Mouse (Mus musculus): Measurements from ENCODE around the gene Kif7.

Gene Kif7

GRCm38 (mm10) chr7:79734563-79734962 is 19.0 kb upstream of the Kif7 start:
- peak; percentile 35; the same call in 1 of the 2 replicates for TF ChIP-seq GATA4 (IDR thresholded peaks at IDR 0.05; ENCODE audit: insufficient replicate concordance, low read length)

GRCm38 (mm10) chr7:79732622-79733021 is 17.1 kb upstream of the Kif7 start, which contains the start of gene Plin1:
Plin1 (minus strand) TSS chr7:79732903.
- TF ChIP-seq GATA4 (IDR thresholded peaks at IDR 0.05; ENCODE audit: insufficient replicate concordance, low read length), result no peak

DNA sequence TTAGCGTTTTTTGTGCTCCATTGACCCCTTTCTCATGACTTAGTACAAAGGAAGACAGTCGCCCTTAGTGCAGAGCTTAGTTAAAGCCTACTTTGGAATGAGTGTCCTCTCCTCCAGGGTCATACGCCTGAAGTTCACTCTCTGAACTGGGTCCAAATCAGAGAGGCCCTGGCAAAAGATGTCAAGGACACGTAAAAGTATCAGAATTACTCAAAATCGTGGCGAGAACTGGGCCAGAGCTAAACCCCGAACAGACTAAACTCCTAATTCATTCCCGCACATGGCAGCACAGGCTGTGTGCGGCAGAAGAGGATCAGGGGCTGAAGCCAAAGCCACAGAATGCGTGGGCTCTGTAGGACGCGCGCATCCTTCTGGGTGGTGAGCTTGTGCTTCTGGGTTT is 15.9 kb upstream of the Kif7 start:
- no peak for TF ChIP-seq GATA4 (IDR thresholded peaks at IDR 0.05; ENCODE audit: insufficient replicate concordance, low read length)

GRCm38 (mm10) chr7:79729743-79730370 is 14.3 kb upstream of the Kif7 start:
- TF ChIP-seq GATA4 (IDR thresholded peaks at IDR 0.05; ENCODE audit: insufficient replicate concordance, low read length), result no peak

- TF ChIP-seq GATA4 (IDR thresholded peaks at IDR 0.05; ENCODE audit: insufficient replicate concordance, low read length), result no peak
Measured at GRCm38 (mm10) chr7:79729169-79729568, 13.6 kb upstream of the Kif7 start.

- peak; percentile 27; the same call in 1 of the 2 replicates for TF ChIP-seq GATA4 (IDR thresholded peaks at IDR 0.05; ENCODE audit: insufficient replicate concordance, low read length)
Measured at GRCm38 (mm10) chr7:79728219-79728618, 12.7 kb upstream of the Kif7 start.

DNA sequence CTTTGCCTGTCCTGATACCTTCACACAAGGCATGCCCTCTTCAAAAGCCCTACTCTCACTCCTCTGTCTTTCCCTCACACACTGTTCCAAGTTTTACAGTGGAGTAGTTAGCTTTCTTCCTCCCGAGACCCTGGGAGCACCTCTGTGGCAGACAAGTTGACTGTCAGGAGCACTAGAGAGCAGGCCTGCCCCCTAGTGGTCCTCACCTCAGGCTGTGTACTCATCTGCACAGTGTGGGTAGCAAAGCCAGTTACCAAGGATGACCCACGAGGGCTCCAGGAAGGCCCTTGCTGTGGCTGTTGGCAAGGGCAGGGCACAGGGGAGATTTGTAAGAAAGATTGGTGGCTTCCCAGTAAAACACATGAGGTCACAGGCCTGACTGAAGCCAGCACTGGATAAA is 11.6 kb upstream of the Kif7 start:
- no peak for TF ChIP-seq GATA4 (IDR thresholded peaks at IDR 0.05; ENCODE audit: insufficient replicate concordance, low read length)

GRCm38 (mm10) chr7:79721386-79721977 is 6.0 kb upstream of the Kif7 start:
- TF ChIP-seq GATA4 (IDR thresholded peaks at IDR 0.05; ENCODE audit: insufficient replicate concordance, low read length), result no peak

- no peak for TF ChIP-seq GATA4 (IDR thresholded peaks at IDR 0.05; ENCODE audit: insufficient replicate concordance, low read length)
Measured at GRCm38 (mm10) chr7:79710831-79711230, 4.7 kb downstream of the Kif7 start.

DNA sequence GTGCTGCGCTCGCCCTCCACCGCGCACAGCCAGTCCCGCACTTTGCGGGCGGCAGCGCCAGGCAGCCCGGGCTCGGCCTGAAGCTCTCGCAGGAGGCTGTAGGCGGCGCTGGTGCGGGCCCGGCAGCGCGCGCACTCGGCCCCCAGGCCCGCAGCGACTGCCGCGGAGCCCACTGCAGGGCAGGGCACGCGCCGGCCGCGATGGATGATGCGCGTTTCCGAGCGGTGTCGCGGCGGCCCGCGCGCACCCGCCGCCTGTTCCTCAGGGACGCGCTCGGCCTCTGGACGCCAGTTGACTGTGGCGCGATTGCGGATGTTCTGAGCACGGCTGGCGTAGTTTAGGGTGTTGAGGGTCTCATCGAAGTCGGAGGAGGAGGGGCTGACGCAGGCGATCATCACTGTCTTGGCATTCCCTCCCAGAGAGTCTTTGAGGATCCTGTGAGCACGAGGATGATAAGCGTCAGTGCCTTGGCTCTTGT is 5.4 kb downstream of the Kif7 start:
- no peak for TF ChIP-seq GATA4 (IDR thresholded peaks at IDR 0.05; ENCODE audit: insufficient replicate concordance, low read length)

DNA sequence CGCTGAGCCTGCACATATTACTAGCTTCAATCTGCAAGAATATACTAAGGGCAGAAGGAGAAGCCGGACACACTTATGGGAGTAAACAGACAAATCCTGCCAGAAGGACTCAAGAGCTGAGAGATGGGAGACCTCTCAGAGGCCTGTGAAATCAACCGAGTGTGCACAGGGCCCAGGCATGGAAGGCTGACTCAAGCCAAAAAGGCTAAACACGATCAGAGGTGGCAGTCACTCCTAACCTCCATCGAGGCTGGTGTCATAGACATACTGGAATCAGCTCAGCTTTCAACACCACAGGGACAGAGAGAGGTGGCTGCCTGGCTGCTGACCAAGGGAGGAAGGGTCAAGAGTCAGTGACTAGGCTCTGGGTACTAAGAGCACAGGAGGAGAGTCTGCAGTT is 10.3 kb downstream of the Kif7 start:
- no peak for TF ChIP-seq GATA4 (IDR thresholded peaks at IDR 0.05; ENCODE audit: insufficient replicate concordance, low read length)

DNA sequence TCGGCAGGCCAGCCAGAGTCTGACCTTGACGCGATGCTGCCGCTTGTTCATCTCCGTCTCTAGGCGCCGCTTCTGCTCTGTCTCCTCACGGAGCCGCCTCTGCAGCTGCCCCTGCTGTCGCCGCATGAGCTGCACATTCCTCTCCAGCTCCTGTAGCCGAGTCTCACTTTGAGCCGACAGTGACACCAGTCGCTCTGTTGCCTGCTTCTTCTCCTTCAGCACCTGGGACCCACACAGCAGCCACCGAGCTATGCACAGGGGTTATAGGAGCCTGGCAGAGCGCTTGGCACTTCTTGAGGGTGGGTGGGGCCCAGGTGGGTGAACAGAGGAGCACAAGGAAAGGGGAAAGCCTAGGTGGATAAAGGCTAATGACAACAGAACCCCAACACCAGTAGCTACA is 12.8 kb downstream of the Kif7 start:
- TF ChIP-seq GATA4 (IDR thresholded peaks at IDR 0.05; ENCODE audit: insufficient replicate concordance, low read length), result no peak

DNA sequence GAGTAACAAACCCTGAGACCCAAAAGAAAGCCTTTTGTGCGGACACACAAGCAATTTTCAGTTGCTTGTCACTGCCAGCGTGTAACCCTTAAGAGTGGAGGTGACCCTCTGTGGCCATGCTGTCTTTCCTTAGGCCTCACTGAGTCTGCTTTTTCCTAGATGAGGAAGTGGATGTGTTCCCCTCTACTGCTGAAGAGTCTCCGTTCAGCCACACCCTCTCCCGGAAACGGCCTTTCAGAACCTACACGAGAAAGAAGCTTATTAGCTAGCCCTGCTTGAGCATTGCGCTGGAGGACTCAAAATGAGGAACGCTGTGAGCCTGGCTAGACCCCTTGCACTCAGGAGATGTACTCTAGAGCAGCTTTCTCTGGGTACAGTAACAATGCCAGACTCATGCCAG is 19.0 kb downstream of the Kif7 start:
- no peak for TF ChIP-seq GATA4 (IDR thresholded peaks at IDR 0.05; ENCODE audit: insufficient replicate concordance, low read length)

DNA sequence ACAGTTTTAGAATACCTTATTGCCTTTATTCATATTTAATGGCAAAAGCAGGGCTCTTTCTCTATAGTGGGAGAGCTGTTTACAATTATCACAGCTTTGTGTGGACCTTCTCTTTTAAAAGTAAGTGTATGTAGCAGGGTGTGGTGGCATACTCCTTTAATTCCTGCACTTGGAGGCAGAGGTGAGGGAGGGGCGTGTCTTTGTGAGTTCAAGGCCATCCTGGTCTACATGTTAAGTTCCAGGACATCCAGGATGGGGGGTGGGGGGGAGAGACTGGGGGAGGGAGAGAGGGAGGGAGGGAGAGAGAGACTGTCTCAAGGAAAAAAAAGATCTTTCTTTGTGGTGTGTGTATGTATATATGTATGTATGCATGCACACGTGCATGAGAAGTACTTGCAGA is 35.3 kb downstream of the Kif7 start:
- TF ChIP-seq GATA4 (IDR thresholded peaks at IDR 0.05; ENCODE audit: insufficient replicate concordance, low read length), result no peak

DNA sequence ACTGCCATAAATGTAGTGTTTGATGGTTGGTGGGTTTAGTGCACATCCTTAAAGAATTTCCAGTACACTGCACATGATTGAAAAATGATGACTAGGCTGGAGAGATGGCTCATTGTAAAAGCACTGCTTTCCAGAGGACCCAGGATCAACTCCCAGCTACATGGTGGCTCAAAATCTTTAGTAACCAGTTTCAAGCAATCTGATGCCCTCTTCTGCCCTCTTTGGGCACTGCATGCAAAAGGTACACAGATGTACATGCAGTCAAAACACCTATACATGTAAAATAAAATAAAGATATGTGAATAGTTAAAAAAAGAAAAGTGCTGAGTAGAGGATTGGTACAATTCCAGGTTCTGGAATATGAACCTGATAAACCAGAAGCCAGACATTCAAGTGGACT is 36.3 kb downstream of the Kif7 start:
- no peak for TF ChIP-seq GATA4 (IDR thresholded peaks at IDR 0.05; ENCODE audit: insufficient replicate concordance, low read length)

- no peak for TF ChIP-seq GATA4 (IDR thresholded peaks at IDR 0.05; ENCODE audit: insufficient replicate concordance, low read length)
Measured at GRCm38 (mm10) chr7:79670900-79671604, 44.5 kb downstream of the Kif7 start.

Measured in liver, adult (tissue).